Mouse (Mus musculus) C2C12 (cell line): ENCODE measurements around the gene Cacna1c. TPM values are rescaled to one million over a fixed set of nuclear protein-coding genes. Genes with fewer than 3 reads are reported as not detected.

ENCODE experiments used
- H3K27me3 ChIP-seq: one replicate; pipeline ENCODE4 v1.6.1; 2011; ENCODE audit not compliant: control insufficient read depth, insufficient read depth, insufficient read length
- H3K36me3 ChIP-seq: one replicate; pipeline ENCODE4 v1.6.1; 2011; ENCODE audit not compliant: control insufficient read depth, insufficient read depth
- H3K4me3 ChIP-seq: one replicate; pipeline ENCODE4 v1.5.1; 2011; ENCODE audit warnings: mild to moderate bottlenecking, control low read depth; ENCODE audit not compliant: poor library complexity, insufficient read depth, severe bottlenecking
- H3K79me2 ChIP-seq: one replicate; pipeline ENCODE4 v1.6.1; 2011; ENCODE audit not compliant: control insufficient read depth, insufficient read depth
- H3K79me3 ChIP-seq: one replicate; pipeline ENCODE4 v1.6.1; 2011; ENCODE audit warnings: low read depth, control low read depth
- H3ac ChIP-seq: one replicate; pipeline ENCODE3; 2011; ENCODE audit warnings: low read depth; ENCODE audit not compliant: control insufficient read depth, insufficient read length
- CEBPB ChIP-seq: IDR thresholded peaks from one replicate; pipeline ENCODE4 v1.6.1; 2011; ENCODE audit warnings: low read depth, mild to moderate bottlenecking, control low read depth, moderate library complexity
- CTCF ChIP-seq: IDR thresholded peaks from one replicate; pipeline ENCODE4 v1.5.1; 2011; ENCODE audit not compliant: control insufficient read depth, insufficient read depth, insufficient read length
- FOSL1 ChIP-seq: IDR thresholded peaks from one replicate; pipeline ENCODE4 v1.8.0; 2011; ENCODE audit warnings: mild to moderate bottlenecking, low read length; ENCODE audit not compliant: poor library complexity, insufficient read depth, severe bottlenecking
- MAX ChIP-seq: IDR thresholded peaks from one replicate; pipeline ENCODE4 v1.6.1; 2011; ENCODE audit warnings: mild to moderate bottlenecking, control low read depth
- MYOD1 ChIP-seq: IDR thresholded peaks from one replicate; pipeline ENCODE4 v1.6.1; 2011; ENCODE audit warnings: low read depth; ENCODE audit not compliant: control insufficient read depth, insufficient read length
- MYOG ChIP-seq: IDR thresholded peaks from one replicate; pipeline ENCODE4 v1.6.1; 2011; ENCODE audit not compliant: control insufficient read depth, insufficient read length; ENCODE audit errors: extremely low read depth
- USF1 ChIP-seq: IDR thresholded peaks from one replicate; pipeline ENCODE4 v1.6.1; 2011; ENCODE audit warnings: low read depth, mild to moderate bottlenecking, control low read depth, moderate library complexity
- polyA plus RNA-seq: library from polyadenylated mRNA; unstranded; fragments of >200 nt; fragmentation: generic; extraction: Trizol; gene quantifications from one replicate; pipeline ENCODE4 v1.2.1, GENCODE M21; 2012; ENCODE audit warnings: missing spikeins

Cacna1c gene
- polyA plus RNA-seq, 1 experiment, result not detected

- Histone ChIP-seq H3K4me3 (no peak overlapping the region), H3K36me3 (no peaks in the 10 kb centered on the region), H3K27me3 (no peaks in the 10 kb centered on the region), H3K79me3 (no peaks in the 10 kb centered on the region), H3ac (no peak overlapping the region), H3K79me2 (no peaks in the 10 kb centered on the region)
- no peak for TF ChIP-seq CEBPB
- TF ChIP-seq MYOD1, result no peak
- TF ChIP-seq CTCF, result no peak
- no peak for TF ChIP-seq MYOG
- TF ChIP-seq USF1, result no peak
- no peak for TF ChIP-seq FOSL1
- TF ChIP-seq MAX, result no peak
These were observed 2.1 kb downstream of the Cacna1c start for GRCm38 (mm10) chr6:119194161-119194560.

- H3K4me3 ChIP-seq, result no peak overlapping the region
- no peak for TF ChIP-seq CTCF
- no peak for TF ChIP-seq USF1
- no peak for TF ChIP-seq CEBPB
- no peak for TF ChIP-seq MYOG
- TF ChIP-seq MYOD1, result no peak
- no peak for TF ChIP-seq FOSL1
- TF ChIP-seq MAX, result no peak
These were observed 2.6 kb downstream of the Cacna1c start for GRCm38 (mm10) chr6:119193571-119194154.

GRCm38 (mm10) chr6:119191478-119191877 is 4.7 kb downstream of the Cacna1c start:
- no peaks in the 10 kb centered on the region for H3K79me2 ChIP-seq
- H3K4me3 ChIP-seq, result no peak overlapping the region
- no peaks in the 10 kb centered on the region for H3K79me3 ChIP-seq
- H3K36me3 ChIP-seq, result no peaks in the 10 kb centered on the region
- no peak overlapping the region for H3ac ChIP-seq
- TF ChIP-seq USF1 (no peak), MAX (no peak), MYOG (no peak), CTCF (no peak), MYOD1 (no peak), CEBPB (no peak), FOSL1 (no peak)
- no peaks in the 10 kb centered on the region for H3K27me3 ChIP-seq

More at GRCm38 (mm10) chr6:119193571-119194154, 2.6 kb downstream of the Cacna1c start:
- Histone ChIP-seq H3K27me3 (no peaks in the 10 kb centered on the region), H3ac (no peak overlapping the region), H3K36me3 (no peaks in the 10 kb centered on the region), H3K79me2 (no peaks in the 10 kb centered on the region), H3K79me3 (no peaks in the 10 kb centered on the region)

- H3K27me3 ChIP-seq, result no peaks in the 10 kb centered on the region
- H3K79me3 ChIP-seq, result no peaks in the 10 kb centered on the region
- no peak overlapping the region for H3ac ChIP-seq
- H3K36me3 ChIP-seq, result no peaks in the 10 kb centered on the region
- TF ChIP-seq MAX, result no peak
- TF ChIP-seq MYOG, result no peak
- TF ChIP-seq FOSL1, result no peak
- TF ChIP-seq MYOD1, result no peak
- TF ChIP-seq USF1, result no peak
- TF ChIP-seq CTCF, result no peak
- no peak for TF ChIP-seq CEBPB
- no peak overlapping the region for H3K4me3 ChIP-seq
- H3K79me2 ChIP-seq, result no peaks in the 10 kb centered on the region
These were observed 8.6 kb downstream of the Cacna1c start for GRCm38 (mm10) chr6:119187631-119188030.

- Histone ChIP-seq H3K4me3 (no peak overlapping the region), H3K36me3 (no peaks in the 10 kb centered on the region), H3ac (no peak overlapping the region), H3K79me2 (no peaks in the 10 kb centered on the region), H3K79me3 (no peaks in the 10 kb centered on the region), H3K27me3 (no peaks in the 10 kb centered on the region)
- TF ChIP-seq MAX, result no peak
- no peak for TF ChIP-seq CTCF
- no peak for TF ChIP-seq USF1
- no peak for TF ChIP-seq FOSL1
- TF ChIP-seq MYOD1, result no peak
- no peak for TF ChIP-seq MYOG
- TF ChIP-seq CEBPB, result no peak
These were observed 9.6 kb downstream of the Cacna1c start for GRCm38 (mm10) chr6:119186658-119187057.

- Histone ChIP-seq H3K79me2 (no peaks in the 10 kb centered on the region), H3K79me3 (no peaks in the 10 kb centered on the region), H3K4me3 (no peak overlapping the region), H3K27me3 (no peaks in the 10 kb centered on the region), H3K36me3 (no peaks in the 10 kb centered on the region), H3ac (no peak overlapping the region)
- no peak for TF ChIP-seq FOSL1
- TF ChIP-seq MYOG, result no peak
- TF ChIP-seq CEBPB, result no peak
- TF ChIP-seq MAX, result no peak
- no peak for TF ChIP-seq CTCF
- TF ChIP-seq MYOD1, result no peak
- no peak for TF ChIP-seq USF1
These were observed 12.4 kb downstream of the Cacna1c start for GRCm38 (mm10) chr6:119183781-119184180.
